Mouse (Mus musculus) gastrocnemius, adult 18-20 months (tissue): ENCODE measurements at regions not wholly inside any gene's neighbourhood (a gene's known extent, or its start where the extent isn't known, plus 50 kb on each side); places are given as distances from the start of the nearest gene placed in this dataset.

Experiments used
- DNase-seq: peaks from one replicate; pipeline ENCODE4 v3.0.0; 2021; ENCODE audit warnings: low spot score

DNA sequence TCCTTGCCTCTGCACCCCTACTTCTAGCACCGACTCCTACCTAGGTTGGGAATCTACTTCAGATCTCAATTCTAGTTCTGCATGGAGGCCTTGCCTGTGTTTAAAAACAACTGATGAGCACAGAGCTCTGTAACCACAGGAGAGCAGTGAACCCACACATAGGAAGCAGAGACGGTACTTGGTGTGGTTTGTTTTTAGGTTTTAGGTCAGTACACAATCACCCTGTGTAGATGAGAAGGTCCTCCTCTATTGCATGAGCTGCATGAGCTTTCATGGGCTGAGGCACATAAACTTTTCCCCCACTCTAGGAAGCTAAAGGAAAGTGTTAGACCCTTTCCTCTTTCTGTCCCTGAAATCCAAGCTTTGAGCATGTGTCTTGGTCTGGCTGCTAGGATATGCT, 390.4 kb upstream of the Nrp1 start:
- no peak for DNase-seq

DNA sequence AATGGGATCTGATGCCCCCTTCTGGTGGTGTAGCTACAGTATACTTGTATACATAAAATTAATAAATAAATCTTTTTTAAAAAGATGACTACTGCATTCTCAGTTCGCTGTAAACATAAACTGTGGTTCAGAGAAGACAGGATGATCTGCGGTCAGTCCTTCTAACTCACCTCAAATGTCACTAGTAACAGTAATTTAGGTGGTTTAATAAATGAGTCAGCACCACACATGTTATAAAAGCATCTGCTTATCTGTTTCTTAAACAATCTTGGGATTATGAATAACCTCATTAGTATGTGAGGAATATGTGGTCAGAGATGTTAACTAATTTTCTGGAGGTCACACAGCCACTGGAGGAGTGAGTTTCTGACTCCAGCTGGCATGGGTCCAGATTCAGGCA, 385.2 kb upstream of the Nrp1 start:
- no peak for DNase-seq

DNA sequence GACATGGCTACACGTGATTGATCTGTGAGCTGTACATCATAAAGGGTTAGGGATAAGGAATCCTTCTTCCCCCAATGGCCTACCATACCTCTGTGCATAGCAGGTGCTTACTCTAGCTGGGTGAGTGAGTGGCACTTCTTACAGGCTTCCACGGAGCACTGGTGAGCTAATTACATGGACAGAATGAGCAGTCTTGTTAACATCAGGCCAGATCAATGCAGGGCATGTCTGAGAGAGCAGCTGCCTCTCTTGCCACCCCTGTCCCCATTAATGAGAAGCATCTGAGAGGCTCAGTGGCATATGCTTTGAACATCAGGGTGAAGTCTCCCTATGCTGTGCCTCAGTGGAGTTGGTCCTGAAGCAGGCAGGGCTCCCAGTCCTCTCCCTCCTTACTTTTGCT, 380.7 kb upstream of the Nrp1 start:
- DNase-seq: no peak

DNA sequence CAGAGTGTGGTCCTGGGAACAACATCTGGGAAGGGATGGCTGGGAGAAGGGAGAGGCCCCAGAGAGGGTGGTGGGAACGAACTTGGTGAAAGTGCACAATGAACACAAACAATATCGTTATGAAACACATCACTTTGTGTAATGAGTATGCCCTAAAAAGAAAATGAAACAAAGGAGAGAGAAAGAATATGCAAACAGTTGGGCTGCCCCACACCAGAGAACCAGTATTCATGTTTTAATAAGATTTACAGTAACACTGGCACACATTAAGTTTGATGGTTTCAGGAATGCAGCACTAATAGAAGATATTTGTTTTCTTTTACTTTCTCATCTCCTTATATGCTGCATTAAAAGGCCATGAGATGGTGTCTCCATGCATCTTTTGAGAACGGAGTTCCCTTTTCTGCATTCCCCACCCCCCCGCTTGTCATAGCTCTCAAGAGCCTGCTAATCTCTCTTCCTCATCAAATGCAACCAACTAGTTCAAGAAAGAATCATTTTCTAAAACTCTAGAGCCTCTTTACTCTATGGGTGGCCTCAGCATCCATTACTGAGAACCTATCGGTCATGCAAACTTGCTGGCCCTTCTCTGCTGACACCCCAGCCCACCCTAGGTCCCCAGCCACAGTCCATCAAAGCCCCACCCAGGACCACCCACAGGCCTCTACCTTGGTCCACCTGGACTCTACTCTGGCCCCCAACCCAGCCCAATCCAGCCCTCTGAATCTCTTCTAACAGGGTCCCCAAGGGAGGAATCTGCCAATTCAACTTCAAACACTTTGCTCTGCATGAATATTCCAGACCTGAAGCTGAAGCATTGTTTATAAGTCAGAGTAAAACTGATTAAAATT, 379.0 kb upstream of the Nrp1 start:
- DNase-seq: no peak

DNA sequence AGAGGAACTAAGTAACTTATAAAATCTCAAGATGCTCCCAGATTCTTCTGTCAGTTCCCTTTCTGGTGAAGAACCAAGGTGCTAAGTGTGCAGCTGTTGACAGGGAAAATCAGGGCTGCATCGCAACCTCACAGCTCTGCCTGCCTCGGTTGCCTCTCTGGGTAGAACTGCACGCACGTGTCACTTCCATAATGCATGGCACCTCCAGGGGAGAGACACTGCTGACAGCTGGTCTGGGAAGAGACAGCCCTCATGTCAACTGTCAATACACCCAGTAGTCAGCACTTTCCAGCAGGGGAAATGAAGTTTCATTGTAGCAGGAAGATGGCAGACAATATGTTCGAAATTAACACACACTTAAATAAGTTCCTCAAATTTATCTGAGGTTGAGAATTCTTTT, 376.2 kb upstream of the Nrp1 start:
- DNase-seq: no peak

DNA sequence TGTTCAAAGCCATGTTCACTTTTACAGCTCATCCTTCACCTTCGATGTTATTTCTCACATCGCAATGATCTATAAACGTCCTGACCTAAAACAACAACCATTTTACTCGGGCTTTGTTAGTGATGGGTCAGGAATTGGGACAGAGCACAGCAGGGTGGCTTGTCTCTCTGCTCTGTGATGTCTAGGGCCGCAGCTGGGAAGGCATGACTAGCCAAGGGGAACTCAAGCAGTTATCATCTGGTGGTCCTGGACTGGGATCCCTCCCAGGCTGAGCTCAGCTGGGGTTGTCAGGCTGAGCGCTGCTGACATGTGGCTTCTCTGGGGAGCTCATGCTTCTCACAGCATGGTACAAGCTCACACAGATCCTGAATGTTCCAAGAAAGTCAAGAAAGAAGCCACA, 372.8 kb upstream of the Nrp1 start:
- DNase-seq: no peak

DNA sequence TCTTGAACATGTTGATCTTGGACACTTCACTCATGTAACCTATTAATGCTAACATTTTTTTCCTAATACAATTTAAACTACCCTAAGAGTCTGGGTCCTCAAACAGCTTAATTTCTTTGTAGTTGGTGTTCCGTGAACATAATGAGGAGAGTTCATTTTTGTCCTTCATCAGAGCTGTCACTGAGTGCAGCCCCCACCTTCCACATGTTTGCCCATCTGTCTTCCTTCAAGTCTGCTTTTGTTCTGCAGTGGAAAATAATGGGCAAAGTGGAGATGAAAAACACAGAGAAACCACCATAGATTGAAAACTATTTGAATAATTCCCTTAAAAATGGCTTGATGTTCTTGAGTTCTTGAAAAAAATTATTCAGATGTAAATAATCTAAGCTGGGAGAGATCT, 369.5 kb upstream of the Nrp1 start:
- DNase-seq: no peak

DNA sequence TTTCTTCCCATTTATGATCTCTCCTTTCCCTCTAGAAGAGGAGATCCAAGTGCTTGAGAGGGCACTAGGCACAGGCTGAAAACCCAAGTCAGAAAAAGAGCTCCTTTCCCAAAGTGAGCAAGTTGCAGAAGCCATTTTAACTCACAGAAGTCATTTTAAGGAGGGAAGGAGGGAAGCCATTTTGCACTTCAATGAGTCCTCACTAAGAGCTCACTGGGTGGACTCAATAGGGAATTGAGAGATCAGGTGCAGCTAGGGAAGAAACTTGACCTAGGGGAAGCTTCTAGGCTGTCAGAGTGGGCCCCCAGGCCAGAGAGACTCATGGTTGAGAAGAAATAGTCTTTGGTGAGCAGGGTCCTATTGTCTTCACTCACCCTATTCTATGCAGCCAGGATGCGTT, 363.5 kb upstream of the Nrp1 start:
- no peak for DNase-seq

DNA sequence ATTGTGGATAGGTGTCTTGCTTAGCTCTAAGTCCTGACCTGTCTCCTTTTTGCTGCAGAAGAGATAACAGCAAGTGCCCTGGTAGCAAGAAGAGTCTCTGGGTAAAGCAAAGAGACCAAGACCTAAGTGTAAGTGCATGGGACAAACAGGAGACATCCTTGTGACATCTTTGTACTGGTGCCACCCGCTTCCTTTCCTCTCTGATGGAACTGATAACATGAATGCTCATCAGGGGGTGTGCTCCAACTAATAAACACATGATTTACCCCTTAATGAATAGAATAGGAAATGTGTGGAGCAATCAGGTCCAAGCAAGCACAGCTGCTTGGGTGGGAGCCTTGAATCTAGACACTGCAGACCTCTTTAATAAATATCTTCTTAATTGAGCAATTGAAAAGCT, 362.9 kb upstream of the Nrp1 start:
- no peak for DNase-seq

DNA sequence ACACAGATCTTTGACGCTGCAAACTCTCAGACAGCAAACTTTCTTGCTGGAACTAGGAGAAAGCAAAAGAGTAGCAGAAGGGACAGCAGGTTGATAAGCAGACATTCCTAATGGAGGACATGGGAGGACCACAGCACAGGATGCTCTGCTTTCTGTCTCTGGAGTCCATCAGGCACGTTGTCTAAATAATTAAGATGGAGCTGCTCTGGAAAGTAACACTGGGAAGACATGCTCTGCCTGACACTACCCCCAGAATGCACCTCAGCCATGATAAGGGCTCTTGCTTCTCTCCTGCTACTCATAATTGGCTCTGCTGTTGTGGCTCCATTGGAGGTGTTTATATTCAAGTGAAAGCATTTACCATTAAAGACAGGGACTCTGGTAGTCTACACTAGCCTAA, 356.0 kb upstream of the Nrp1 start:
- DNase-seq: no peak

DNA sequence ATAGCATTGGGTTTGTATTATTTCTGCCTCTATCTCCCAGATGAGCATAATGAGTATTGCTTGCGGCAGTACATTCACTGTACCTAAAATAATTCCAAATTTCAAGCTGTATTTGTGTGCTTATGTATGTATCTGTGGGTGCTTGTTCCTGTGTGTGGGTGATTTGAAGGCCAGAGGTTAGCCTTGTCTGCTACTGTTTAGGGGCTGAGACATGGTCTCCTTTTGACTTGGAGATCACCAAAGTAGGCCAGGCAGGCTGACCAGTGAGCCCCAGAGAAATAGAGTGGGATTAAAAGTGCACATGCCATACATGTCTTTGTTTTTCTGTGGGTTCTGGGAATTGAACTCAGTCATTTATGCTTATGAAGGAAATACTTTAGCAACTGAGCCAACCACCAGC, 355.6 kb upstream of the Nrp1 start:
- no peak for DNase-seq

DNA sequence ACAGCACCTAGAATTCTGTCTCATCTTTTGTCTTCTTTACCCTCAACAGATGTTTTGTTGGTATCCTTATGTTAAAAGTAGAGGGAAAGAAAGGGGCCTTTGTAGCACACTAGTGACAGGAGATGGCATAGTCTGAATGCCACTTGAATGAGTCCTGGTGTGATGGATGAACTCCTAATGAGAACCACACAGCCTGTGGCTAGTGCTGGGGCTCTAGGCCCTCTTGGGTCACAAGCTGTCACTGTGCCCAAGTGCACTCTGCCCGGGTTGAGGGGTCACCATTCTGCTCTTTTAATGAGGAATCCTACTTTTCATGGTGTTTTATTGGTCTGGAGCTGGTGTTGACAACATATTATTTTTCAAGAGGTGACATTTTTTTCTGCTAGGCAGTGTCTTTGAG, 355.0 kb upstream of the Nrp1 start:
- DNase-seq: no peak

DNA sequence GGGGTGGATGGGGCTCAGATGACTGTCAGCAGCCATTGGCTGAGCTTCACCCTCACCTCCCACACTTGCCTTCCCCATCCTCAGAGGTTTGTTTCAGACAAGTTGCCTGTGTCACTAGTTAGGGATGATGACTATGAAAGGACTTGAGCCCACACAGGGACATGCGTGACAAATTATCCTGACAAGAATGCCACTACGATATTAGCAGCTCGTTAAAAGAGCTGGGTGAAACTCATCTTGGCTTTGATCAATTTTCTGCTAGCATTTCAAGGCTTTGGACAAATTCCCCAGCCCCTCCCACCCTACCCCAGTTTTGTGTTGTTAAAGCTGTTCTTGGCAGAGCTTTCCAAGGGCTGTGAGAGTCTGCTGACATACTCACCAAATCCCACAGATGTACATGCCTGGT, 354.5 kb upstream of the Nrp1 start:
- DNase-seq: no peak

DNA sequence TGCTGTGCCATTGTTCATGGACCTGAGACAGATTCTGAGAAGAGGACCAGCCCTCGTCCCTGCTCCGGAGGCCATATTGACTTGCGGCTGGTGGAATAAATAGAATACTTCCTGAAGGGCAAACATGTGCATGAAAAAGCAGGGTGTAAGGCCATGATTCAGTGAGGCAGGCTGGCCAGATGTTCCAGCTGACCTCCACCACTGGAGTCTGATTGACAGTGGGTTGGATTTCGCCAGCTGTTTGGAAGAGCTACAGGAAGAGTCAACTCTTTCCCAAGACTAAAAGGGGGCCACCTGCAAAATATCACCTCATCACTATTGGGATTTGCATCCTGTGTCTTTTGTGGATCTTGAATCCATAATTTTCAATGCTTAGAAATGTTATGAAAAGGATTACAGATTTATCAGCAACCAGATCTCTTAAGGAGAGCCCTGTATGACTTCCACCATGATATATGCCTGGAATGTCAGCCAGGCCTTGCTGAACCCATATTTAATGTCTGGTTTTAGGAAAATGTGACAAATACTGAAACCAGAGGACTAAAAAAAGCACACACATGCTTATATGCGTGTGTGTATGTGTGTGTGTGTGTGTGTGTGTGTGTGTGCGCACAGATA, 348.9 kb upstream of the Nrp1 start:
- DNase-seq: no peak

DNA sequence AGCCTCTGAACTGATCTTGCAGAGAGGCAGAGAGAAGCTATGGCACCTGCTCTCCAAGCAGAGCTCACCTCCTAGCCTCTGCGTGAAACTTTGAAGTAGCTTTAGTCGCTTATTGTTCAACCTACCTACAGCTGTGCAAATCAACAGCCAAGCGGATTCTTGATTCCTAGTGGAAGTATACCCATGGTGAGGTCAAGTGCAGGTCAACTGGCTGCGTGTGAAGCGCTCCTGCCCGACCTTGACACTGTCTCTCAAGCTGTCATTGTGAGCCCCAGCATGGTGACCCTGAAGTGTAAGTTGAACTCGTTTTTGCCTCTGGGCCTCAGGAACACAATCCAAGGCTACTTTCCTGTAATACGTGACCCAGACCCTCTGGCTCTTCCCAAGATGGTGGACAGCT, 341.2 kb upstream of the Nrp1 start:
- no peak for DNase-seq

DNA sequence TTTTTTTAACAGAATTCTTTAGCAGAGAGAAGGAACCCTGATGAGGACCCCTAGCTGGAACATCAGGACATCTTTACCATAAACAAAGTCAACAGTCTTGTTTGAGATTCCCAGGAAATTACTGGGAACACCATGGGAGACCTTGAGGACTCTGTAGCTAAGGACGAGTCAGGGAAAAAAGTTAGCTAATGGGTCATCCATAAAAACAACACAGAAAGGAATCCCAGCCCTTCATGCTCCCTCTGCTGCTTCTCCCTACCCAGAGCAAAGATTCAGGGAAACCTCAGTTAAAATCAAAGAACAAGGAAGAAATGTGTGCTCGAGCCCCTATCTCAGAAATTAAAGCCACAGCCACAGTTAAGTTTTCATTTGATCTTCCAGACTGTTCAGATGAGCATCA, 334.7 kb upstream of the Nrp1 start:
- DNase-seq: no peak

DNA sequence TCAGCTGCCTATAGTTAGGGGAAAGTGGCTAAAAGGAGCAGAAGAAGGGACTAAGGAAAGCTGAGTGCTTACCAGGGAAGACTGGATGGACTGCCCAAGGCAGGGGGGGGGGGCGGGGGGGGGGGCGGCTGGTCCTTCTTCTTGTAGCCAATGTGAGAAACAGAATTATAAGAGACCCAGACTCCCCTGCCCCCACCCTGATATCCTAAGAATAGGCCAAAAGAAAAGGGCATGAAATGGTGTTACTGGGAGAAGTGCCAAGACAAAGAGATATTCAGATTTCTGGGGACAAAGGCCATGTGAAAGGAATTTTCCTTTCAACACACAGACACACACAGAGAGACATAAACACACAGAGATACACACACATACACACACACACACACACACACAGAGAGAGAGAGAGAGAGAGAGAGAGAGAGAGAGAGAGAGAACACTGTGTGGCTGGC, 333.6 kb upstream of the Nrp1 start:
- no peak for DNase-seq

DNA sequence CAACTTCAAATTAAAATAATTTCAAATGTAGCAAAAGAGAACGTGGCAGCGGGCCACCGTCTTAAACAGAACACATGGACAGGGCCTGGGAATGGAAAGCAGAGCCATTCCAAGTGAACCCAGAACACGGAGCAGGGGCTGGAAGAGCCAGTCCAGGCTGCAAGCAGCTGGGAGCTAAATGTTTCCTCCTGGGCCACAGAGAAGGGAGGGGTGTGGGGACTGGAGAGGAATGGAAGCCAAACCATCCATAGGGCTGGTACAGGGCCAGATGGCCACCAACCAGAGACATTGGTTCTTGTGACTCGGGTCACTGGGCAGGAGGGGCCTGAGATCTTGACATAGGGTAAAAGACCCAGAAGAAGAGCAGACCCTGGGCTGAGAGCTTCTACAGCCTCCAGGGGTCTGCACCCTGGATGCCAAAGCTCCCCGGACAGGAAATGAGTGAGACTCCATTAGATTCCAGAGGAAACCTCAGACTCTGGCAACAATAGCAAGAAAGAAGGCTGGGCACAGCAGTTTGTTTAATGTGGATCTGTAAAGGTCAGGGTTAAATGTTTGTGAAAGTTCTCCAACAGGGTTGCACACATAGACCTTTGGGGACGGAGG, 333.1 kb upstream of the Nrp1 start:
- peak; percentile 69 for DNase-seq

DNA sequence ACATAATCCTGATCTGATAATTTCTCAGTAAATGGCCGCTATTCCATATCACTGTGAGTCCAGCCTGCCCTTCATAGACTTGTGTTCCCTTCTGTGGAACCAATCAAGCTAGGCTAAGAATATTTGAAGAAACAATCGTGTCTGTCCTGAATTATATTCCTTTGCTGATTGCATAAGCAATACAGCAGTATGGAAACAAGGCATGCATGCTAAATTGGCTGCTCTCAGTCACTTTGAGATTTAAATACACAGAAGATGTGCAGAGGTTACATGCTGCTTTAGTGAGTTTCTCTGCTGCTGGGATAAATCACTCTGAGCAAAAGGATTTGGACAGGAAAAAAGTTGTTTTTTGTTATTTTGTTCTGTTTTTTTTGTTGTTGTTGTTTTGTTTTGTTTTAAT, 331.4 kb upstream of the Nrp1 start:
- no peak for DNase-seq

DNA sequence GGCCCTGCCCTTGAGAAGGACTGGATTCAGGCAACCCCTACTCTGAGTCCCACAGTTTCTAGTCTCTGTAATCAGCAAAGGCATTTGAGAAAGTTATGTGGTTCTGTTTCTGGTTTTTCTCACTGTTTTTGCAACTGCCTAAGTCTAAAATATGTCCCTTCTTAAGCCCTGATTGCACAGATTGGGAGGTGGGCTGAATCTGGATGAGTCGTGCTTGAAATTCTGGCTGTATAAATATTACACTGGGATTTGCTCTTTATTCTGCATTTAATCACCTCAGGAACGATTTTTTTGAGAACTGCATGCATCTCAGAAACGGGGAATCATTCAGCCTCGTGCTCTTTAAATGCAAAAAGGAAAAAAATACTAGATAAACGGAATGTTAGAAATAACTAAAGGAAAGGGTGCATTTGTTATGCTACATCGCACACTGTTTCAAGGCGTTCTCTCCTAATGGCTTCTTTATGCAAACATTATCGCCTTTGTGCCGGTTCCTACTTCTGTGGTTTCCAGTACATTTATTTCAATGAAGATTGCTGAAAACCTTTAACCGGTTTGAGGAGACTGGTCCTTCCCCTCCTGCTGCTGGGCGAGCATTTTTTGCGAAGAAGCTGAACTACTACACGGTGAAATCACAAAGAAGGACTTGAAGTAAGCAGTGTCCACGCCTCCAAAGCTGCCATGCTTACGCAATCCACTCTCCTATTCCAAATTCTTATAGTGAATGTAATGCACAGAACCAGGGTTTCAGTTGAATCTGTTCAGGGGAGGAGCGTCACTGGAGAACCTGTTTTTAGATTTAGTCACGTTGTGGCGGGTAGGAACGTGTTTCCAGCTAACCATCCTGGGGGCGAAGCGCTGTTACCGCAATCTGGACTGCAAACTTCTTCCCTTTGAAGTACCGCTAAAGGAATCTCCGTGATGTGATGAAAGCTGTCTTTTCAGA, 327.8 kb upstream of the Nrp1 start:
- no peak for DNase-seq

DNA sequence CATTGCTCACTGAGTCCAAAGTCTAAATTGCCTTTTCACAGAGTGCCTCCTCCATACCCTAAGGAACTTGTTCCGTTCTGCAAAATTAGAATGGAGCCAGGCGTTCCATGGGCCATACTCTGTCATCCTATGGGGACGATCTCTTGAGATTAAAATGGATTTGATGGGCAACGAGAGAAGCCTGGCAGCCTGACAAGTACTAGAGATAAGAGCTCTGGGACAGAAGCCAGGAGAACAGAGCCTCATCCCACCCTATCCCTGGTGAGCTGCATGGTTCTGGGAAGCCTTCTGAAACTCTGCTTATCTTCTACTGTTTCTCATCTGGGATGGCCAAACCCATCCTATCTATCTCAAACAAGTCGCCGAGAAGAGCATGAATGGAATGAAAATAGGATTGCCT, 324.3 kb upstream of the Nrp1 start:
- no peak for DNase-seq

DNA sequence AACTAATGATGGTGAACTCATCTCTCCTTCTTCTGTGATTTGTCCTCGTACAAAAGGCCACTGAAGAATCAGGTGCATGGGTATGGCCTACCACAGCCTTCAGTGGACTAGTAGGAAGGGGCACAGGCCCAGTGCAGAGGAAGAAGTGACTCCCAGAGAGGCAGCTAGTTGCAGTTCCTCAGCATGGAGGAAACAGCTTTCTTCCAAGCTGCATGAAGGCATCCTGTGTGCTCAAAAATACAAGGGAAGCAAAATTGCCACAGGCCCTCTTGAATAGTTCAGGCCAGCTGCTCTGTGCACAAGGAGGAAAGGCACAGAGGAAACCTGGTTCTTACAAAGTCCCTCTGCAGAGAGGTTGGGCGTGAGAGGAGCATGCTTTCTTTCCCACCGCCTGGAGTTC, 322.7 kb upstream of the Nrp1 start:
- no peak for DNase-seq
